Mouse (Mus musculus) adrenal gland, adult 18-20 months (tissue): ENCODE data around the gene Fgfrl1. TPM values are rescaled to one million over a fixed set of nuclear protein-coding genes. Genes with fewer than 3 reads are reported as not detected.
"Not testable (repeated sequence)": the region's sequence is repeated elsewhere in the genome, so short reads cannot be mapped to it uniquely, and the experiment has no call there.

Experiments
- DNase-seq, 2 experiments: peaks; one replicate each; pipeline ENCODE4 v3.0.0; 2021 to 2022; ENCODE audit warnings: low spot score in 2 of 2
- total RNA-seq, 2 experiments: library from RNA; stranded (reverse); gene quantifications; 1 replicate in 1 of 2; 2 replicates in 1 of 2; pipeline ENCODE4 v1.2.3; 2021

Fgfrl1 gene
- total RNA-seq, 2 experiments from 2014 or later, result 30.3 to 68.9 TPM

DNA sequence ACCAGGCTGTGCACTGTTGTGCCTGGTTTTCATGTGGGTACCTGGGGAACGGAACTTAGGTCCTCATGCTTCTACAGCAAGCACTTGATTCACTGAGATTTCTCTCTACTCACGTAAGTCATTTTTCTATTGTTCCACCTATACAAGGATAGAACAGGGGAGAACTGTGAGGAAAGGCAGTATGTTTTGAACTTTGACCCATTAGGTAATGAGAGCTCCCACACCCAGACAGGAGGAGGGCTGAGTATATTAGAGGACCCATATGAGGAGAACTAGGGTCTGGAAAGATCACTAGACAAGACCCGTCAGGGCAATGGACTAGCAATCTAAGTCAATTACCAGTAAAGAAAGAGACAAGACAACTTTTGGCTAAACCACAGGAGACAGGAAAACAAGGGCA is 52.4 kb downstream of the Fgfrl1 start:
- DNase-seq, result no peak

DNA sequence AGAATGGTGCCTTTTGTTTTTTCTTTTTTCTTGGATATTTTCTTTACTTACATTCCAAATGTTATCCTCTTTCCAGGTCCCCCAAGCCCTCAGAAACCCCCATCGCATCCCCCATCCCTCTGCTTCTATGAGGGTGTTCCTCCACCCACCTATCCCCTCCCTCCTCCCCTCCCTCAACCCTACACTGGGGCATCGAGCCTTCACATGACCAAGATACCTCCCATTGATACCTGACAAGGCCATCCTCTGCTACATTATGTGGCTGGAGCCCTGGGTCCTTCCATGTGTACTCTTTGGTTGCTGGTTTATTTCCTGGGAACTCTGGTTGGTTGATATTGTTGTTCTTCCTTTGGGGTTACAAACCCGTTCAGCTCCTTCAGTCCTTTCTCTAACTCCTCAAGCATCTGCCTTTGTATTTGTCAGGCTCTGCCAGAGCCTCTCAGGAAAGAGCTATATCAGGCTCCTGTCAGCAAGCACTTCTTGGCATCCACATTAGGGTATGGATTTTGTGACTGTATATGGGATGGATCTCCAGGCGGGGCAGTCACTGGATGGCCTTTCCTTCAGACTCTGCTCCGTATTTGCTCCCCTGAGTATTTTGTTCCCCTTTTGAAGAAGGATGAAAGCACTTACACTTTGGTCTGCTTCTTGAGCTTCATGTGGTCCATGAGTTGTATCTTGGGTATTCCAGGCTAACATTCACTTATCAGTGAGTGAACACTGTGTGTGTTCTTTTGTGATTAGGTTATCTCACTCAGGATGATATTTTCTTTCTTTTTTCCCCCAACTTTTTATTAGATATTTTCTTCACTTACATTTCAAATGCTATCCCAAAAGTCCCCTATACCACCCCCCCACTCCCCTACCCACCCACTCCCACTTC is 58.4 kb downstream of the Fgfrl1 start:
- DNase-seq, result no peak

DNA sequence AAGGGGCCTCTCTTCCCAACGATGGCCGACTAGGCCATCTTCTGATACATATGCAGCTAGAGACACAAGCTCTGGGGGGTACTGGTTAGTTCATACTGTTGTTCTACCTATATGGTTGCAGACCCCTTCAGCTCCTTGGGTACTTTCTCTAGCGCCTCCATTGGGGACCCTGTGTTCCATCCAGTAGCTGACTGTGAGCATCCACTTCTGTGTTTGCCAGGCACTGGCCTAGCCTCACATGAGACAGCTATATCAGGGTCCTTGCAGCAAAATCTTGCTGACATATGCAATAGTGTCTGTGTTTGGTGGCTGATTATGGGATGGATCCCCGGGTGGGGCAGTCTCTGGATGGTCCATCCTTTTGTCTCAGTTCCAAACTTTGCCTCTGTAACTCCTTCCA is 59.1 kb downstream of the Fgfrl1 start:
- not testable (repeated sequence) for DNase-seq

Other genes starting within 250 kb of the Fgfrl1 start
- 1 to 10 TPM; 1.5 to 2.4 TPM for gene Mfsd7a, start 243.5 kb upstream of the Fgfrl1 start, total RNA-seq
- gene Pcgf3, start 231.2 kb upstream of the Fgfrl1 start, total RNA-seq, result 10 to 100 TPM; 25.6 to 41.8 TPM
- gene Cplx1, start 142.4 kb upstream of the Fgfrl1 start, total RNA-seq, result 1 to 10 TPM; 1.8 to 3.4 TPM
- gene Gak, start 62.6 kb upstream of the Fgfrl1 start, total RNA-seq, result 10 to 100 TPM; 78.1 to 94.1 TPM
- gene Tmem175, start 62.6 kb upstream of the Fgfrl1 start, total RNA-seq, result 10 to 100 TPM; 17.2 to 25.4 TPM
- gene Idua, start 32.1 kb upstream of the Fgfrl1 start, total RNA-seq, result 10 to 100 TPM; 14.3 to 14.8 TPM
- 10 to 100 TPM; 19.9 to 21.3 TPM for gene Dgkq, start 22.7 kb upstream of the Fgfrl1 start, total RNA-seq
- gene Slc26a1, start 16.8 kb upstream of the Fgfrl1 start, total RNA-seq, result under 1 TPM; 0.06 to 0.23 TPM
- gene Rnf212, start 82.6 kb downstream of the Fgfrl1 start, total RNA-seq, result not detected
- gene Tmed11, start 103.0 kb downstream of the Fgfrl1 start, total RNA-seq, result not detected
- gene Vmn2r8, start 116.5 kb downstream of the Fgfrl1 start, total RNA-seq, result not detected
- gene Vmn2r9, start 160.2 kb downstream of the Fgfrl1 start, total RNA-seq, result not detected